Mouse (Mus musculus): ENCODE data around the gene Ppp1cb.
"Not testable (repeated sequence)": the region's sequence is repeated elsewhere in the genome, so short reads cannot be mapped to it uniquely, and the experiment has no call there.

Gene Ppp1cb

DNA sequence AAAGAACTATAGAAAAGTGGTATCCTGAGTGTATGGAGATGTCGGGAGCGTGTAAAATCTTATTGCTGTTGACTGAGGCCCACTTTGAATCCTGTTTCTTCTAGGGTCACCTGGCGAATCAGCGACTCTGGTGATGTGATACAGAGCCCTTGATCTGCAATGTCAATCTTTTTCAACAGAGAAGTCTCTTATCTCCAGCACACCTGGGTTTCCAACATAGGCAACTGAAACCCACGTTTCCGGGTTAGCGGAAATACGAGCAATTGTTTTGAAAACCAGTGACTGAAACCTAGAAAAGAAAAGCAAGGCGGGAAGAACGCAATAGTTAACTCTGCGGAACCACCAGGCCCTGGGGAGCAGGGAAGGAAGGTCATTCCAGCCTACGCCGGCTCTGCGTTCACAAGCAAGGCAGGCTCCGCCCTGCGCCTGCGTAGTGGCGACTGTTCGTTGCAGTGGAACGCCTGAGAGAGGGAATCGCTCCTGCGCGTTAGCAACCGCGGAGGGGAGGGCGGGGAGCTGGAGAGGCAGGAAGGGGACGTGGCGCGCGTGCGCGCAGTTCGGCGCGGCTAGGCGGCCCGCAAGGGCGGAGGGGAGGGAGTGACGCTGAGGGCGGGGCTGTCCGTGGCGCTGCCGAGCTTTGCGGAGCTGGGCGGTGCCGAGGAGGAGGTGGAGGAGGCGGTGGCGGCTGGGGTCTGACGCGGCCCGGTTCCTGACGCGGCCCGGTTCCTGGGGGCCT lies at the start of gene Ppp1cb:
Gene Ppp1cb, plus strand, starts transcription at position 436 of the 736 bp plus-strand sequence.
- DNase-seq (ENCODE audit: low read depth) = peak; percentile 99

- DNase-seq (ENCODE audit: low read depth) = no peak
These were observed 48.9 kb upstream of the Ppp1cb start for GRCm38 (mm10) chr5:32409747-32410146.

DNA sequence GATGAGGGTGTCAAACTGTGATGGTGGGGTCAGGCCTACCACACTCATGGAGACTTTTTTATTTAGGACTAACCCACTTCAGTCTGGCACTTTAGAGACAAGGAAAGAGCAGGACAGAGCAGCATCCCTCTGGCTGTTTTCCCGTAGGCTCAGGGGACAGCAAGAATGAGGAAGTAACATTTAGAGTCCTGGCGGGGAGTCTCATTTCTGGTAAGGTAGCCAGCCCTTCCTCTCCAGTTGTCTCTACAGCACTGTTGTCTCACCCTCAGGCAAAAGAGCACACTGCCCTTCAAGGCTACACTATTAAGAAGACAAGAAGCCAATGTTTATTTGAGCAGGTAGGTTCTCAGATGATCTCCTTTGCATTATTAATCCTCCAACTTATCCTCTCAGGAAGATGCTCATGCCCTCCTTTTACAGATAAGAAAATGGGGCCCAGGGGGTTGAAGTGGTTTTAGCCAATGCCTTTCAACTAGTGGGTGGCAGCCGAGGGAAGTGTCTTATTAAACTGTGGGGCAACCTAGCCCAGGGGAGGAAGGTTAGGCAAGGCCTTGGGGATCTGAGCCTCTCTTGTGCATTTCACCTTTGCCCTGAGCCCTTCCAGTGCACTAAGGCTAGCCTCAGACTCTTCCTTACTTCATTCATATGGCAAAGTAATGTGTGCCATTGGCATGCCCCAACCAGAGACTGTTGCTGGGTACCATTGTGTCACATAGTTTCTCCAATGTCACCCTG lies 47.5 kb upstream of the Ppp1cb start:
- DNase-seq (ENCODE audit: low read depth) = no peak

DNA sequence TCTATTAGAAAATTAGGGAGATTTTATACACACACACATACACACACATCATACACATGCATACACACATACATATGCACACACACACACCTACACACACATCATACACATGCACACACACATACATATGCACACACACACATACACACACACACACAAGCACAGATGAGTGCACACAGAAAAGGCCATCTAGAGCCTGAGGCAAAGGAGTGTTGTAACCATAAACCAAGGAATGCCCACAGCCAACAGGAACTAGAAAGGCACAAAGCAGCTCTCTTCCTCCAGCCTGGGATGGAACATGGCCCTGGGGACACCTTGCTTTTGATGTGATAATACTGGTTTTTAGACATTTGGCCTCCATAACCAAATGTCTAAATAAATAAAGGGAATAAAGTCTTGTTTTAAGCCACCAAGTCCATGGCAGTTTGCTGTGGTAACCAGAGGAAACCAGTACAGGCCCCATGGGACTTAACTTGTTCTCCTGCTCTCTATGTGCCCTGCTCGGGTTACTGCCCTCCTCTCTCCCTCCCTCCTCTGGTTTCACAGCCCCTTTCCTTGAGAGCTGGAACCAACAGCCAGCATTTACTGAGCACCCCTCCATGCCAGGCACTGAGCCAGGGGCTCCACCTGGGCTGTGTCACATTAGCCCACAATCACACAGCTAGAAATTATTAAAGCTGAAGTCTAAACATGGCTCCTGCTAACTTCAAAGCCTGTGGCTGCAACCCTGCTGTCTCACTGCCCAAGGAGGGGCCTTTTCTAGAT lies 46.3 kb upstream of the Ppp1cb start:
- no peak for DNase-seq (ENCODE audit: low read depth)

DNA sequence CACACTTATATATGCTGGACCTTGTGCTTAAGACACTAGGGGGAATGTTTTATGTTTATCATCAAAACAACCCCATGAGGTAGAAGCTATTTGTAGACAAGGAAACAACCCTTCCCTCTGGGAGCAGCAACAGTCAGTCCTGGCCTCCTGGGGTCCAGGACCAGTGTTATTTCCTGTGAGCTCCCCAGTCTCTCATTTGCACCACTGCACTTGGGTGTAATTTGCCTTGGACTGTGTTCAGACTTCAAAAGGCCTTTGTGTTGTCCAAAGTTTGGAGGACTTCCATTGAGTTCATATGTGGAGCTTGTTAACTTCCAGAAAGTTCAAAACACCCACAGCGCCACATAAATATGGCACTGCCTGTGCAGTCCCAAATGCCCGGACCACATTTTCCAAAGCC lies 45.6 kb upstream of the Ppp1cb start:
- no peak for DNase-seq (ENCODE audit: low read depth)

GRCm38 (mm10) chr5:32413569-32413968 lies 45.1 kb upstream of the Ppp1cb start:
- no peak for DNase-seq (ENCODE audit: low read depth)

- DNase-seq (ENCODE audit: low read depth) = no peak
These were observed 44.1 kb upstream of the Ppp1cb start for GRCm38 (mm10) chr5:32414461-32414985.

DNA sequence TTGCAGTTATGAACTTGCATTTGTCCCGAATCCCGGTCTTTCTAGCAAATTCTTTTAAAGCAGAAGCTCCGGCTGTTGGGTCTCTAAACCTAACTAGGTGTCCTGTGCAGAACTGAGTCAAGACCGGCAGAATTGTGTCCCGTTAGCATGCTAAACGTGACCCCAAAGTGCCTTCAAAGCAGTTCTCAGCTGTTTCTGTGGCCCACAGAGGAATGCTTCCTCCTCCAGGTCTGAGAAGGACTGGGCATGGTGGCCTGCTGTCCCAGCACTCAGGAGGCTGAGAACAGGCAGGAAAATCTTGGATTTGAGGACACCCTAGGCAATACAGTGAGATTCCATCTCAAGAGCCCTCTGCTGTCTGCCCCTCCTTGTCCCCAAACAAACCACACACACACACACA lies 43.1 kb upstream of the Ppp1cb start:
- DNase-seq (ENCODE audit: low read depth) = no peak

DNA sequence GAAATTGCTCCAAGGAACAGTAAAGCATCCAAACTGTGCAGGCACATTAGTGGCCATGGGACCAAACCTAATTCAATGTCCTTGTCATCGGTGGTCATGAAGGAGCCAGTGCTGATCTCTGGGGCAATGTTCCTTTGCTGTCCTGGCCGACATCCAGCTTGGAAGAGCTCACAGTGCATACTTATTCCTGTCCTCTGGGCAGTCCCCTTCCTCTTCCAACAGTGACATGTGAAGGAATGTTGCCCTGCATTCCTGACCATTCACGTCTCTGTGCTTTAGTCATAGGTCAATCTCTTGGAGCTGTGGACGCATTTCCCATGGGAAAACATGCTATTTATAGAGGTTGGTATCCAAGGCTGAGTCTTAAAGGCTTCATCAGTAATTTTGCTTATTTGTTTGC lies 41.8 kb upstream of the Ppp1cb start:
- no peak for DNase-seq (ENCODE audit: low read depth)

GRCm38 (mm10) chr5:32422081-32422589 lies 36.5 kb upstream of the Ppp1cb start:
- DNase-seq (ENCODE audit: low read depth) = peak; percentile 4

GRCm38 (mm10) chr5:32423339-32424046 lies 35.1 kb upstream of the Ppp1cb start:
- no peak for DNase-seq (ENCODE audit: low read depth)

GRCm38 (mm10) chr5:32424464-32424863 lies 34.2 kb upstream of the Ppp1cb start:
- no peak for DNase-seq (ENCODE audit: low read depth)

- no peak for DNase-seq (ENCODE audit: low read depth)
These were observed 33.0 kb upstream of the Ppp1cb start for GRCm38 (mm10) chr5:32425485-32426171.

GRCm38 (mm10) chr5:32430399-32430798 lies 28.2 kb upstream of the Ppp1cb start:
- DNase-seq (ENCODE audit: low read depth) = peak; percentile 8

GRCm38 (mm10) chr5:32434346-32434745 lies 24.3 kb upstream of the Ppp1cb start:
- not testable (repeated sequence) for DNase-seq (ENCODE audit: low read depth)

DNA sequence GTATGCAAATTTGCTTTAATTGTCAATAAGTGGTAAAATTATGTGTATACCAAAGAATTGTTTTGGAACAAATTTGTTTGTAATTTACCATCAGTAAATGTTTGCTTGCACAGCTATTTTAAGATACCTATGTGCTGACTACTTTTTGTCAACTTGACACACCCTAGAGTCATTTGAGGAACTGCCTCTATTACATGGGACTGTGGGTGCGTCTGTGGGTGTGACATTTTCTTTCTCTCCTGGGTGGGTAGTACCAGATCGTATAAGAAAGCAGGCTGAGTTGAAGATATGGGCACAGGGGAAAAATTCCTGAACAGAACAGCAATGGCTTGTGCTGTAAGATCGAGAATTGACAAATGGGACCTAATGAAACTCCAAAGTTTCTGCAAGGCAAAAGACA lies 23.0 kb upstream of the Ppp1cb start:
- DNase-seq (ENCODE audit: low read depth) = no peak

- no peak for DNase-seq (ENCODE audit: low read depth)
These were observed 20.6 kb upstream of the Ppp1cb start for GRCm38 (mm10) chr5:32437901-32438563.

DNA sequence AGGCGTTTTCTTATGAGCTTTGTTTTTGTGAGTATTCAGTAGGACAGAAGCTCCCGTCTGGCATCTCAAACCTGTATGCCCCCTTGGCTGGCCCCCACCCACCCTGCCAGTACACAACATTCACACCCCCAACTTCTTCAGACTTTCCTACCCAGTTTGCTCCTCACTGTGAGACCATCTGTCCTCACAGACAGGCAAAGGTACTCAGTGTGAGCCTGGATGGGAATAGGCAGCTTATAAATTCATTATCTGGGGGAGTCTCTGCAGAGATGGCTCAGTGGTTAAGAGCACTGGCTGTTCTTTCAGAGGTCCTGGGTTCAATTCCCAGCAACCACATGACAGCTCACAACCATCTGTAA lies 20.1 kb upstream of the Ppp1cb start:
- no peak for DNase-seq (ENCODE audit: low read depth)

DNA sequence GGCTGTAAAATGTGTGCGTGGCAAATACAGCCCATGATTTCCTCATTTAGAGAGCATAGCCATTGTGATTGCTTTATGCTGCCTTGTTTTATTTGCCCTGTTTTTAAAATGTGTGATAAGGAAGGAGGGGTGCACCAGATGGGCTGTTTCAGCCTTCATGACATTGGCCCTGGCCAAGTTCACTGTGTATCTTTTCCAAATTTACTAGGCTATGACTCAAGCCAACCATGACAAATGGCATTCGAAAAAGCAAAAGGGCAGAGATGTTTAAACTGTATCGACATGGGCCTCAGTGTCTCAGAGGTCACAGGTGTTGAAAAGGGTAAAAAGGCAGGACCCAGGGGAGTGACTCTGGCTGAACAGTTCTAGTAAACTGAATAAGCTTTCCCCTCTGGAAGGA lies 17.3 kb upstream of the Ppp1cb start:
- DNase-seq (ENCODE audit: low read depth) = no peak

- DNase-seq (ENCODE audit: low read depth) = no peak
These were observed 16.6 kb upstream of the Ppp1cb start for GRCm38 (mm10) chr5:32441992-32442575.
